Mouse (Mus musculus) C2C12 (cell line): ENCODE results near the gene Mrps5.

Experiments used
- CEBPB ChIP-seq: IDR thresholded peaks from one replicate; pipeline ENCODE4 v1.6.1; 2011; ENCODE audit warnings: low read depth, mild to moderate bottlenecking, control low read depth, moderate library complexity
- CTCF ChIP-seq: IDR thresholded peaks from one replicate; pipeline ENCODE4 v1.5.1; 2011; ENCODE audit not compliant: control insufficient read depth, insufficient read depth, insufficient read length
- FOSL1 ChIP-seq: IDR thresholded peaks from one replicate; pipeline ENCODE4 v1.8.0; 2011; ENCODE audit warnings: mild to moderate bottlenecking, low read length; ENCODE audit not compliant: poor library complexity, insufficient read depth, severe bottlenecking
- MAX ChIP-seq: IDR thresholded peaks from one replicate; pipeline ENCODE4 v1.6.1; 2011; ENCODE audit warnings: mild to moderate bottlenecking, control low read depth
- MYOD1 ChIP-seq: IDR thresholded peaks from one replicate; pipeline ENCODE4 v1.6.1; 2011; ENCODE audit warnings: low read depth; ENCODE audit not compliant: control insufficient read depth, insufficient read length
- MYOG ChIP-seq: IDR thresholded peaks from one replicate; pipeline ENCODE4 v1.6.1; 2011; ENCODE audit not compliant: control insufficient read depth, insufficient read length; ENCODE audit errors: extremely low read depth
- USF1 ChIP-seq: IDR thresholded peaks from one replicate; pipeline ENCODE4 v1.6.1; 2011; ENCODE audit warnings: low read depth, mild to moderate bottlenecking, control low read depth, moderate library complexity

DNA sequence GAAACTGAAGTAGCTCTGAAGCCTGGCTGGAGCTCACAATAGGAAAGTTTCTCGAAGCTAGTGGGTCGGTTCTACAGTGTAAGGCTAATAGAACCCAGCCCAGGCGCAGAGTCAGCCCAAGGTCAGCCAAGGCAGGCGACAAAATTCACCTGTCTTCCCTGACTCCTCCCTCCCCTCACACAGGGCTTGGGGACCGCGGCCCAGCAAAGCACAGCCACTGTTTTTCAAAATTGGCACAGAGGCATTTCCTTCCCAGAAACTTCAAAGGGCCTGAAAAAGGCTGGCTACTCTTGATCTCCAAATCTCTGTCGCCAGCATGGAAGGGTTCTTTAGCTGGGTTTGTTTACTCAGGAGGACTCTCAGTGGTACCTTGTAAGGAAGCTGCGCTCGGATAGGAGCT, 68.4 kb downstream of the Mrps5 start:
- TF ChIP-seq CTCF = no peak
- no peak for TF ChIP-seq MYOG
- no peak for TF ChIP-seq MYOD1
- TF ChIP-seq MAX = no peak
- TF ChIP-seq USF1 = no peak
- TF ChIP-seq CEBPB = no peak
- no peak for TF ChIP-seq FOSL1
